Mouse (Mus musculus): ENCODE data around the gene Mgat3. TPM values are rescaled to one million over a fixed set of nuclear protein-coding genes. Genes with fewer than 3 reads are reported as not detected.

Gene Mgat3
- polyA plus RNA-seq, 1 experiment from 2014 or later: 10.8 TPM

GRCm38 (mm10) chr15:80248135-80248534, 74.6 kb downstream of the Mgat3 start:
- 97% methylated on average over 12 of the region's 12 CpGs for WGBS
- no peak overlapping the region for H3K4me3 ChIP-seq (replicated peaks; ENCODE audit: low read length)
- no peak for ATAC-seq
- no peaks in the 10 kb centered on the region for H3K4me1 ChIP-seq (replicated peaks; ENCODE audit: control insufficient read depth, insufficient read depth, low read length)
- no peaks in the 10 kb centered on the region for H3K27me3 ChIP-seq (replicated peaks; ENCODE audit: control insufficient read depth, insufficient read depth, low read length)
- no peaks in the 10 kb centered on the region for H3K9me3 ChIP-seq (ENCODE audit: control insufficient read depth, low read length)
- H3K36me3 ChIP-seq (ENCODE audit: control insufficient read depth, insufficient read depth): peaks cover 25% of the 10 kb centered on the region
- no peak overlapping the region for H3K4me2 ChIP-seq (ENCODE audit: low read length)
- H3K27ac ChIP-seq (ENCODE audit: low read length): no peak overlapping the region
- H3K9ac ChIP-seq (replicated peaks; ENCODE audit: low read depth, low read length): no peak overlapping the region

DNA sequence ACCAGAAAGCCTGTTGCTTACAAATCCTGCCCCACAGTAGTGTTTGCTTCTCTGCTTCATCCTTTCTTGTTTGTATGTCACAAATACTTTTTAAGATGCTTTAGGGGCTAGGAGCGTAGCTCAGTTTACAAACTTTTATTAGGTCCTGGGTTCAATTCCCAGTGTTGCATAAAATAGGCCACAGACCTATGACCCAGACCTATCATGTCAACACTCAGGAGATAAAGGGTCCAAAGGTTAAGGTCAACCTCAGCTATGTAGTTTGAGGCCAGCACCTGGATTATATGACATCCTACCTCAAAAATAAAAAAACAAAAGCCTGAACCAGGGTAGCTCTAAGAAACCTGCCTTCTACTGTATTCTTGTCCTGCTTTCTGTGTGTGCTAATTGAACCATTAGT, 75.1 kb downstream of the Mgat3 start:
- Histone ChIP-seq H3K4me3 (replicated peaks; ENCODE audit: low read length) (no peak overlapping the region), H3K9ac (replicated peaks; ENCODE audit: low read depth, low read length) (no peak overlapping the region), H3K9me3 (ENCODE audit: control insufficient read depth, low read length) (no peaks in the 10 kb centered on the region), H3K36me3 (ENCODE audit: control insufficient read depth, insufficient read depth) (peaks cover 24% of the 10 kb centered on the region), H3K27ac (ENCODE audit: low read length) (no peak overlapping the region), H3K27me3 (replicated peaks; ENCODE audit: control insufficient read depth, insufficient read depth, low read length) (no peaks in the 10 kb centered on the region), H3K4me1 (replicated peaks; ENCODE audit: control insufficient read depth, insufficient read depth, low read length) (no peaks in the 10 kb centered on the region), H3K4me2 (ENCODE audit: low read length) (no peak overlapping the region)
- ATAC-seq: no peak
- 95% methylated on average over 1 of the region's 1 CpGs for WGBS

GRCm38 (mm10) chr15:80249672-80250071, 76.2 kb downstream of the Mgat3 start:
- peaks cover 24% of the 10 kb centered on the region for H3K36me3 ChIP-seq (ENCODE audit: control insufficient read depth, insufficient read depth)
- no peaks in the 10 kb centered on the region for H3K27me3 ChIP-seq (replicated peaks; ENCODE audit: control insufficient read depth, insufficient read depth, low read length)
- no peaks in the 10 kb centered on the region for H3K9me3 ChIP-seq (ENCODE audit: control insufficient read depth, low read length)
- no peak overlapping the region for H3K4me3 ChIP-seq (replicated peaks; ENCODE audit: low read length)
- WGBS: 95% methylated on average over 10 of the region's 10 CpGs
- H3K4me2 ChIP-seq (ENCODE audit: low read length): no peak overlapping the region
- peaks cover 8% of the 10 kb centered on the region for H3K4me1 ChIP-seq (replicated peaks; ENCODE audit: control insufficient read depth, insufficient read depth, low read length)
- H3K9ac ChIP-seq (replicated peaks; ENCODE audit: low read depth, low read length): no peak overlapping the region
- no peak for ATAC-seq
- H3K27ac ChIP-seq (ENCODE audit: low read length): no peak overlapping the region

GRCm38 (mm10) chr15:80250586-80250985, 77.1 kb downstream of the Mgat3 start:
- no peak for ATAC-seq
- Histone ChIP-seq H3K36me3 (ENCODE audit: control insufficient read depth, insufficient read depth) (peaks cover 24% of the 10 kb centered on the region), H3K9ac (replicated peaks; ENCODE audit: low read depth, low read length) (no peak overlapping the region), H3K4me1 (replicated peaks; ENCODE audit: control insufficient read depth, insufficient read depth, low read length) (peaks cover 8% of the 10 kb centered on the region), H3K27ac (ENCODE audit: low read length) (no peak overlapping the region), H3K9me3 (ENCODE audit: control insufficient read depth, low read length) (no peaks in the 10 kb centered on the region), H3K4me3 (replicated peaks; ENCODE audit: low read length) (no peak overlapping the region), H3K4me2 (ENCODE audit: low read length) (no peak overlapping the region), H3K27me3 (replicated peaks; ENCODE audit: control insufficient read depth, insufficient read depth, low read length) (no peaks in the 10 kb centered on the region)
- WGBS: 92% methylated on average over 6 of the region's 6 CpGs

DNA sequence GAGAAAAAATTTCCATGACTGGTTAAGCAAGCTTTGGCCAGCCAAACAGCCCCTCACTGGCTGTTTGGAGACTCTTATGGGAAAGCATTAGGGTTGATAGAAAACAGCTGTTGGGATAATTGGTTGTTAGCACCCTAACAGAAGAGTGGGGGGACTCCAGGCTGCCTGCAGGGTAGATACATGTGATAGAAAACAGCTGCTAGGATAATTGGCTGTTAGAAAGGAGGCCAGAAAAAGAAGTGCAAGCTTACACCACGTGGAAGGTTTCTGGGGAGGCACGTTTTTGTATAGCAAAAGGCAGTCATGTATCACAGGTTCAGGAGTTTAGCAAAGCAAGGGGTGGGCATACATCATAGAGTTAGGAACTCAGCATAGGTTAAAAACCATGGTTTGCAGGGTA, 80.0 kb downstream of the Mgat3 start:
- Histone ChIP-seq H3K36me3 (ENCODE audit: control insufficient read depth, insufficient read depth) (peaks cover 22% of the 10 kb centered on the region), H3K27ac (ENCODE audit: low read length) (no peak overlapping the region; the same call in 1 of the 2 replicates), H3K27me3 (replicated peaks; ENCODE audit: control insufficient read depth, insufficient read depth, low read length) (no peaks in the 10 kb centered on the region), H3K4me1 (replicated peaks; ENCODE audit: control insufficient read depth, insufficient read depth, low read length) (peaks cover 31% of the 10 kb centered on the region), H3K4me2 (ENCODE audit: low read length) (no peak overlapping the region), H3K9ac (replicated peaks; ENCODE audit: low read depth, low read length) (no peak overlapping the region), H3K9me3 (ENCODE audit: control insufficient read depth, low read length) (no peaks in the 10 kb centered on the region), H3K4me3 (replicated peaks; ENCODE audit: low read length) (no peak overlapping the region)
- ATAC-seq: no peak
- 29% methylated on average over 2 of the region's 2 CpGs for WGBS

DNA sequence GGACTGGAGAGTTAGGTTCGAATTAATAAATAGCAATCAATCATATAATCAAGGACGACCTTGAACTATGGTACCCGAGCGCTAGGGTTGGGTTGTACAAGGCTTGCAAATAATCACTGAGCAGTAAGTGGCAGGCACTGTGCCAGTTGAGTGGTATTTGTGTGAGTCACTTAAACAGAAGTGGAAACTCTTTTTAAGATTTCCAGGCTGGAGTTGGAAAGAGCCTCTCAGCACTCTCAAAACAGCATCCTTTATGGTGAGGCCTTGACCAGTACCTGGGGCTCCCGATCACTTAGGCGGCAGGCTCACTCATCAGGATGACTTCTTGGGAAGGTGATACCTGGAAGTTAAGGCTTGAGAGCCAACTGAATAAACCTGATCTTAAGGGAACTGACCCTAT, 80.7 kb downstream of the Mgat3 start:
- ATAC-seq: no peak
- H3K9ac ChIP-seq (replicated peaks; ENCODE audit: low read depth, low read length): peak overlapping the region; percentile 72
- no peaks in the 10 kb centered on the region for H3K27me3 ChIP-seq (replicated peaks; ENCODE audit: control insufficient read depth, insufficient read depth, low read length)
- peak overlapping the region; percentile 99 for H3K27ac ChIP-seq (ENCODE audit: low read length)
- H3K4me3 ChIP-seq (replicated peaks; ENCODE audit: low read length): peak overlapping the region; percentile 100
- H3K4me2 ChIP-seq (ENCODE audit: low read length): peak overlapping the region; percentile 81
- WGBS: 51% methylated on average over 6 of the region's 6 CpGs
- H3K9me3 ChIP-seq (ENCODE audit: control insufficient read depth, low read length): no peaks in the 10 kb centered on the region
- peaks cover 31% of the 10 kb centered on the region for H3K4me1 ChIP-seq (replicated peaks; ENCODE audit: control insufficient read depth, insufficient read depth, low read length)
- H3K36me3 ChIP-seq (ENCODE audit: control insufficient read depth, insufficient read depth): peaks cover 17% of the 10 kb centered on the region

- H3K4me2 ChIP-seq (ENCODE audit: low read length): peak within 1 kb of the TSS; percentile 81
- no peaks in the 10 kb centered on the region for H3K9me3 ChIP-seq (ENCODE audit: control insufficient read depth, low read length)
- ATAC-seq: peak; percentile 97
- peaks cover 14% of the 10 kb centered on the region for H3K36me3 ChIP-seq (ENCODE audit: control insufficient read depth, insufficient read depth)
- peak within 1 kb of the TSS; percentile 100 for H3K9ac ChIP-seq (replicated peaks; ENCODE audit: low read depth, low read length)
- no peaks in the 10 kb centered on the region for H3K27me3 ChIP-seq (replicated peaks; ENCODE audit: control insufficient read depth, insufficient read depth, low read length)
- peak within 1 kb of the TSS; percentile 99 for H3K27ac ChIP-seq (ENCODE audit: low read length)
- H3K4me1 ChIP-seq (replicated peaks; ENCODE audit: control insufficient read depth, insufficient read depth, low read length): peaks cover 31% of the 10 kb centered on the region
- WGBS: under 1% methylated on average over 62 of the region's 62 CpGs
- H3K4me3 ChIP-seq (replicated peaks; ENCODE audit: low read length): peak within 1 kb of the TSS; percentile 100
These were observed 81.5 kb downstream of the Mgat3 start, which contains the start of gene Atf4 for GRCm38 (mm10) chr15:80254847-80255645. TSS of gene Atf4 (plus strand) at chr15:80255184.

DNA sequence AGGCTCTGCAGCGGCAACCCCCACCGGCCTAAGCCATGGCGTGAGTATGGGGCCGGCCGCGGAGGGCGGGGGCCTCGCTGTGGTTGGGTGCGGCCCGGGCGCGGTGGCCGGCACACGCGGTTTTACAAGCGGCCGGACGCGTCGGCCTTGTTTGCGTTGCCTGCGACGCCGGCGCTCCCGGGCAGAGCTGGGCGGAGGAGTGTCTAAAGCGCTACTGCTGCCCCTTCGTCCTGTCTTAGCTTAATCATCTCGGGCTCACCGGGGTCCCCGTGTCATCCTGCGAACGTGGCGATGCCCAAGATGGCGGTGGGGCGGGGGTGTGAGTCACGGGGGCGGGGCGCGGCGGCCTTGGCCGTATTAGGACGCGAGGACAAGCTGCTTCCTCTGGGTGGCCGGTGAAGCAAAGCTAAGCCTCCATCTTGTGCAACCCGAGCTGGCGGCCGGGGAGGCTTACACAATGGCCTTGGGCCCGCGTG, 82.2 kb downstream of the Mgat3 start:
- H3K27me3 ChIP-seq (replicated peaks; ENCODE audit: control insufficient read depth, insufficient read depth, low read length): no peaks in the 10 kb centered on the region
- peak overlapping the region; percentile 99 for H3K27ac ChIP-seq (ENCODE audit: low read length)
- peak; percentile 15; the same call in 1 of the 2 replicates for ATAC-seq
- peak overlapping the region; percentile 81 for H3K4me2 ChIP-seq (ENCODE audit: low read length)
- peak overlapping the region; percentile 100 for H3K4me3 ChIP-seq (replicated peaks; ENCODE audit: low read length)
- H3K36me3 ChIP-seq (ENCODE audit: control insufficient read depth, insufficient read depth): peaks cover 14% of the 10 kb centered on the region
- H3K9me3 ChIP-seq (ENCODE audit: control insufficient read depth, low read length): no peaks in the 10 kb centered on the region
- WGBS: under 1% methylated on average over 51 of the region's 51 CpGs
- peaks cover 31% of the 10 kb centered on the region for H3K4me1 ChIP-seq (replicated peaks; ENCODE audit: control insufficient read depth, insufficient read depth, low read length)
- peak overlapping the region; percentile 100 for H3K9ac ChIP-seq (replicated peaks; ENCODE audit: low read depth, low read length)

DNA sequence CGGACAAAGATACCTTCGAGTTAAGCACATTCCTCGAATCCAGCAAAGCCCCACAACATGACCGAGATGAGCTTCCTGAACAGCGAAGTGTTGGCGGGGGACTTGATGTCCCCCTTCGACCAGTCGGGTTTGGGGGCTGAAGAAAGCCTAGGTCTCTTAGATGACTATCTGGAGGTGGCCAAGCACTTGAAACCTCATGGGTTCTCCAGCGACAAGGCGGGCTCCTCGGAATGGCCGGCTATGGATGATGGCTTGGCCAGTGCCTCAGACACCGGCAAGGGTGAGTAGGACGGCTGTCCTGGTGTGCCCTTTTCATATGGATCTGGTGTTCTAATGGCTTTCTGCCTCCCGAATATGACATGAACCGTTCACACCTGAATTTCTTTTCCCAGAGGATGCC, 82.7 kb downstream of the Mgat3 start:
- H3K9ac ChIP-seq (replicated peaks; ENCODE audit: low read depth, low read length): peak overlapping the region; percentile 100
- H3K4me3 ChIP-seq (replicated peaks; ENCODE audit: low read length): peak overlapping the region; percentile 100
- peaks cover 14% of the 10 kb centered on the region for H3K36me3 ChIP-seq (ENCODE audit: control insufficient read depth, insufficient read depth)
- peak overlapping the region; percentile 99 for H3K27ac ChIP-seq (ENCODE audit: low read length)
- WGBS: 10% methylated on average over 16 of the region's 16 CpGs
- H3K4me2 ChIP-seq (ENCODE audit: low read length): peak overlapping the region; percentile 78
- no peak for ATAC-seq
- H3K9me3 ChIP-seq (ENCODE audit: control insufficient read depth, low read length): no peaks in the 10 kb centered on the region
- no peaks in the 10 kb centered on the region for H3K27me3 ChIP-seq (replicated peaks; ENCODE audit: control insufficient read depth, insufficient read depth, low read length)
- peaks cover 34% of the 10 kb centered on the region for H3K4me1 ChIP-seq (replicated peaks; ENCODE audit: control insufficient read depth, insufficient read depth, low read length)
